Mouse (Mus musculus) intestine, embryonic 16.5 days (tissue): ENCODE results near the gene Scube3. TPM values are rescaled to one million over a fixed set of nuclear protein-coding genes. Genes with fewer than 3 reads are reported as not detected.

Source experiments
- ATAC-seq: fragments of 200-750 bp; cut with Nextera tagmentation; 2 replicates; pipeline ENCODE4 v1.8.0; 2017; ENCODE audit warnings: moderate TSS enrichment, moderate library complexity
- H3K27ac ChIP-seq: fragments of 300-500 bp; sonication (generic); 2 replicates; pipeline ENCODE4 v1.5.1; 2014; ENCODE audit warnings: mild to moderate bottlenecking, low read length
- H3K27me3 ChIP-seq: fragments of 300-500 bp; sonication (generic); replicated peaks from 2 replicates; pipeline ENCODE4 v1.6.1; 2014; ENCODE audit warnings: low read length, control low read depth, mixed read lengths; ENCODE audit not compliant: control insufficient read depth, insufficient read depth
- H3K36me3 ChIP-seq: fragments of 300-500 bp; sonication (generic); 2 replicates; pipeline ENCODE4 v1.6.1; 2014; ENCODE audit warnings: low read length, control low read depth; ENCODE audit not compliant: control insufficient read depth, insufficient read depth
- H3K4me1 ChIP-seq: fragments of 300-500 bp; sonication (generic); 2 replicates; pipeline ENCODE4 v1.6.1; 2014; ENCODE audit warnings: low read length, control low read depth, mixed read lengths; ENCODE audit not compliant: control insufficient read depth, insufficient read depth
- H3K4me2 ChIP-seq: fragments of 300-500 bp; sonication (generic); 2 replicates; pipeline ENCODE4 v1.6.1; 2014; ENCODE audit warnings: low read depth, low read length, control low read depth
- H3K4me3 ChIP-seq: fragments of 300-500 bp; sonication (generic); 2 replicates; pipeline ENCODE4 v1.5.1; 2014; ENCODE audit warnings: mild to moderate bottlenecking, low read length
- H3K9ac ChIP-seq: fragments of 300-500 bp; sonication (generic); 2 replicates; pipeline ENCODE4 v1.6.1; 2014; ENCODE audit warnings: low read depth, low read length
- H3K9me3 ChIP-seq: fragments of 300-500 bp; sonication (generic); 2 replicates; pipeline ENCODE4 v1.6.1; 2016; ENCODE audit warnings: low read length, control low read depth; ENCODE audit not compliant: control insufficient read depth
- WGBS: fragments of 180-500 bp; shearing (Covaris S2); extraction: QIAGEN DNeasy Blood & Tissue Kit; methylation state at CpG from one replicate; pipeline ENCODE4 v1.1.7; 2014; 5-methylcytosine and 5-hydroxymethylcytosine counted together
- polyA plus RNA-seq: library from polyadenylated mRNA; unstranded; fragments of >200 nt; fragmentation: Nextera tagmentation; extraction: Ambion mirVana; gene quantifications from 2 replicates; pipeline ENCODE4 v1.2.1, GENCODE M21; 2015

Gene Scube3
- polyA plus RNA-seq, 1 experiment from 2014 or later, result 1.0 TPM

- H3K4me1 ChIP-seq, result no peaks in the 10 kb centered on the region
- 94% methylated on average over 5 of the region's 5 CpGs for WGBS
- H3K27ac ChIP-seq, result no peak overlapping the region
- no peaks in the 10 kb centered on the region for H3K9me3 ChIP-seq
- no peaks in the 10 kb centered on the region for H3K36me3 ChIP-seq
- H3K9ac ChIP-seq, result no peak overlapping the region
- no peaks in the 10 kb centered on the region; the same call in 1 of the 2 replicates for H3K27me3 ChIP-seq
- no peak overlapping the region for H3K4me2 ChIP-seq
- H3K4me3 ChIP-seq, result no peak overlapping the region
- ATAC-seq, result no peak
Observed at GRCm38 (mm10) chr17:28129796-28130195, 12.1 kb upstream of the Scube3 start.

DNA sequence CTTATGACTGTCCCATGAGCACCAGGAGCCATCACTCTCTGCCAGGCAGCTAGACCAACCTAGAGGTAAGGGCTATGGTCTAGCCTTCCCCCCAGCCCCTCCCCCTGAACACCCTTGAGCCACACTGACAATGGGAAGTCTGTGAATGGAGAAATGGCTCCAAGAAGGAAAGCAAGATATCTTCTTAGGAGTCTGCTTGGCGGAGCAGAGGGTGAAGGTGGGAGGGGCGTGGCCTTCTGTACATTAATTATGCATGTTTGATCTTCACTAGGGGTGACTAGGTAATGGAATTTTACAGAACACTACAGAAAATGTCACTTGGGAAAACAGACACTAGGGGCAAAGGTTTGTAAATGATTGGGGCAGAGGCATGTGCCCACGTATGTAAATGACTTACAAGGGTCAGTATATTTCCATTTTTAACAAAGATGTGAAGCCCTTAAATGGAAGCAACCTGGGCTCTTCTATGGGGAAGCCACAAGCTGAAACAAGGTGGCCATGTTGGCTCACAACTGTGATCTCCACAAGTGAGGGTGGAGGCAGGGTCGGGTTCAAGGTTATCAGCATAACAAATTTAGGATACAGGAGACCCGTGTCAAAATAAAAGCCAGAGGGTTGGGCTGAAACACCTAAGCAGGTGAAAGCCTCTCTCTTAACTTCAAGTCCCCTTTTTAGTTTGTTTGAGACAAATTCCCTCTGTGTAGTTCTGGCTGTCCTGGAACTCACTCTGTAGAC, 11.4 kb upstream of the Scube3 start:
- Histone ChIP-seq H3K4me2 (no peak overlapping the region), H3K27me3 (no peaks in the 10 kb centered on the region; the same call in 1 of the 2 replicates), H3K4me1 (no peaks in the 10 kb centered on the region), H3K9ac (no peak overlapping the region), H3K36me3 (no peaks in the 10 kb centered on the region), H3K9me3 (no peaks in the 10 kb centered on the region), H3K27ac (no peak overlapping the region), H3K4me3 (no peak overlapping the region)
- 65% methylated on average over 5 of the region's 5 CpGs for WGBS
- ATAC-seq, result no peak

DNA sequence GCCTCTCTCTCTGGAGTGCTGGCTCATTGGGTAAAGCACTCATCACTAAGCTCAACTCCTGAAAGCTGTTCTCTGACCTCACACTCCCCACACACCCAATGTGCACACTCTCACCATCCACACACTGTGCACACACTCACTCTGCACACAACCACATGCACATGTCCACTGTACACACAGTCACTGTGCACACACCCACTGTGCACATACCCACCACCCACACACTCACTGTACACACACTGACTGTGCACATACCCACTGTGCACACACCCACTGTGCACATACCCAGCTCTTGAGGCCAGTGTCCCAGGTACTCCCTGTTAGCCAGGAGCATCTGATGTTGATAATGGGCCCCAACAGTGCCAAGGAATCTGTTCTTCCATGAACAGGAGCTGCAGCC, 10.8 kb upstream of the Scube3 start:
- Histone ChIP-seq H3K27ac (no peak overlapping the region), H3K36me3 (no peaks in the 10 kb centered on the region), H3K4me3 (no peak overlapping the region), H3K27me3 (no peaks in the 10 kb centered on the region; the same call in 1 of the 2 replicates), H3K9me3 (no peaks in the 10 kb centered on the region), H3K4me1 (no peaks in the 10 kb centered on the region), H3K4me2 (no peak overlapping the region), H3K9ac (no peak overlapping the region)
- ATAC-seq, result no peak

DNA sequence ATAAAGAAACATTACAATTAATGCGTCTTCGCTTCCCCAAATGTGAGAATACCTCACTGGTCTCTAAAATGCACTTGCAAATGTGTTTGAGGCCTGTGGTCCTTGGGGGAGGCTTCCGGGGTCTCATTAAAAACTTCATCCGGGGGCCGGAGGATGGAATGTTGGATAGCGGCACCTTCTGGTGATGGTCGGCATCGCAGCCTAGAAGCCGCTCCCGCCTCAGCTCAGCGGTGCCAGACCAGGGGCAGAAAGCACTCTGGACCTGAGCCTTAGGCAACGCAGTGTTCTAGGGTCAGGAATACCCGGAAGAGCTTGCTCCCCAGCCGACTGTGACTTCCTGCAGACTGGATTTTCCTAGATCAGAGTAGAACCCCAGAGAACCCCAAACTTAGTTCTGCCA, 8.7 kb upstream of the Scube3 start:
- no peak for ATAC-seq
- no peak overlapping the region for H3K4me3 ChIP-seq
- no peaks in the 10 kb centered on the region for H3K9me3 ChIP-seq
- no peaks in the 10 kb centered on the region for H3K4me1 ChIP-seq
- WGBS, result 5% methylated on average over 14 of the region's 14 CpGs
- no peak overlapping the region for H3K9ac ChIP-seq
- no peak overlapping the region for H3K4me2 ChIP-seq
- H3K27ac ChIP-seq, result no peak overlapping the region
- no peaks in the 10 kb centered on the region for H3K36me3 ChIP-seq
- no peaks in the 10 kb centered on the region; the same call in 1 of the 2 replicates for H3K27me3 ChIP-seq

DNA sequence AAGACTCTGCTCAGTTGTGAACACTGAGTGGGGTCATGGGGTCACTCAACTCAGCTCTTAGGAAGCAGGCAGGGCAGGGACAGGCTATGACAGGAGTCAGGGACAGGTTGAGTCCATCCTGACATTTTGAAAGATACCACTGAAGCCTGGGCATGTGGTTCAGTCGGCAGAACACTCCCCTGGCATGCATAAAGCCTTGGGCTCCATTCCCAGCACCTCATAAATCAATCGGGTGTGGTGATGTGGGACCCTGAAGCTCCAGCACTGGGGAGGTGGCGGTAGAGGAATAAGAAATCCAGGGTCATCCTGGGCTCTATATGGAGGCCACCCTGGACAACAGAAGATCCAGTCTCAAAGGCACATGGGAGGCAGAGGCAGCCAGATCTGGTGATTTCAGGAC, 6.4 kb upstream of the Scube3 start:
- H3K36me3 ChIP-seq, result no peaks in the 10 kb centered on the region
- no peak overlapping the region for H3K27ac ChIP-seq
- WGBS, result 47% methylated on average over 3 of the region's 3 CpGs
- H3K27me3 ChIP-seq, result peaks cover 4% of the 10 kb centered on the region; the same call in 1 of the 2 replicates
- no peak overlapping the region for H3K4me3 ChIP-seq
- no peak overlapping the region for H3K9ac ChIP-seq
- H3K9me3 ChIP-seq, result no peaks in the 10 kb centered on the region
- H3K4me2 ChIP-seq, result no peak overlapping the region
- H3K4me1 ChIP-seq, result no peaks in the 10 kb centered on the region
- ATAC-seq, result no peak

DNA sequence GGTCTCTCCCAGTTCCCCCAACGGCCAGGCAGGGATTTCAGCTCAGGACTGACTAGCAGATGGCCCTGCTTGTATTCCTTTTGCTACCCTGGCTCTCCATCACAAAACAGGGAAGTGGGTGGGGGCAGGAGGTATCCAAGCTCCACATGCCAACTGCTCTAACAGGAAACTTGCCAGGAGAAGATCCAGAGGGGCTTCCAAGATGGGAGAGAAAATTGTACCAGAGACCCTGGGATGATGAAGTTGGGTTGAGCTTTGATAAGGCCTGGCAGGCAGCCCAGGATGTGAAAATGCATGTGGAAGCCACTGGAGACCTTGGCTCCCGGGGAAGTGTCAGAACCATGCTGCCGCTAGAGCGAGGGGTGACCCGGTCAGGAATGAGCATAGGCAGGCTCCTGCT, 5.7 kb upstream of the Scube3 start:
- Histone ChIP-seq H3K27ac (no peak overlapping the region), H3K9ac (no peak overlapping the region), H3K4me1 (no peaks in the 10 kb centered on the region; the same call in 1 of the 2 replicates), H3K4me2 (no peak overlapping the region), H3K27me3 (peaks cover 11% of the 10 kb centered on the region), H3K36me3 (no peaks in the 10 kb centered on the region), H3K4me3 (no peak overlapping the region), H3K9me3 (no peaks in the 10 kb centered on the region)
- WGBS, result 35% methylated on average over 5 of the region's 5 CpGs
- no peak for ATAC-seq

GRCm38 (mm10) chr17:28138013-28138412, 3.9 kb upstream of the Scube3 start:
- Histone ChIP-seq H3K9ac (no peak overlapping the region), H3K27me3 (peaks cover 19% of the 10 kb centered on the region), H3K4me2 (no peak overlapping the region), H3K4me1 (peaks cover 14% of the 10 kb centered on the region), H3K36me3 (no peaks in the 10 kb centered on the region), H3K9me3 (no peaks in the 10 kb centered on the region), H3K27ac (no peak overlapping the region), H3K4me3 (no peak overlapping the region)
- WGBS, result 83% methylated on average over 8 of the region's 8 CpGs
- ATAC-seq, result no peak

DNA sequence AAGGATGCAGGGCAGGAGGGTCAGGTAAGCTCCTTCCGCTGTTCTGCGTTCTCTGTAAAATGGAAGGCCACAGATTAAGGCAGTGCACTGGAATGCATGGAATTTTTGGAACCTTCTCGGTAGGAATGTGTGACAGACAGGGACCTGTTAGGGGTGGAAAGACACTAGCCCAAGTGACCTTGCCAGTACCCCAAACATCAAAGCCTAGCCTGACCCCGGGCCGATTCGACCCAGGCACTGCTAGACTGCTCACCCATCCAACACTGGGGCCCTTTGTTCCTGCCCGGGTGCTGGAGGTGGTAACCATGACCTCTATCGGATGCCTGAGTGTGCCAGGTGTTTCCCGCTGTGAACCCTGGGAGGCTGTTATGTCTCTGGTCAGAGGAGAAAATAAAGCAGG, 3.3 kb upstream of the Scube3 start:
- no peaks in the 10 kb centered on the region for H3K36me3 ChIP-seq
- H3K27me3 ChIP-seq, result peaks cover 19% of the 10 kb centered on the region
- 58% methylated on average over 9 of the region's 9 CpGs for WGBS
- H3K9me3 ChIP-seq, result no peaks in the 10 kb centered on the region
- no peak overlapping the region for H3K4me2 ChIP-seq
- ATAC-seq, result no peak
- H3K27ac ChIP-seq, result no peak overlapping the region
- no peak overlapping the region for H3K9ac ChIP-seq
- H3K4me1 ChIP-seq, result peaks cover 15% of the 10 kb centered on the region
- H3K4me3 ChIP-seq, result no peak overlapping the region

- no peak overlapping the region for H3K4me3 ChIP-seq
- WGBS, result 48% methylated on average over 13 of the region's 13 CpGs
- no peak for ATAC-seq
- no peaks in the 10 kb centered on the region for H3K36me3 ChIP-seq
- H3K27ac ChIP-seq, result no peak overlapping the region
- H3K9ac ChIP-seq, result no peak overlapping the region
- peaks cover 31% of the 10 kb centered on the region for H3K27me3 ChIP-seq
- H3K4me1 ChIP-seq, result peaks cover 24% of the 10 kb centered on the region
- H3K9me3 ChIP-seq, result no peaks in the 10 kb centered on the region
- no peak overlapping the region for H3K4me2 ChIP-seq
Observed at GRCm38 (mm10) chr17:28140431-28141204, 1.3 kb upstream of the Scube3 start.
